Mouse (Mus musculus): Measurements from ENCODE around the gene Kdm2b.

DNA sequence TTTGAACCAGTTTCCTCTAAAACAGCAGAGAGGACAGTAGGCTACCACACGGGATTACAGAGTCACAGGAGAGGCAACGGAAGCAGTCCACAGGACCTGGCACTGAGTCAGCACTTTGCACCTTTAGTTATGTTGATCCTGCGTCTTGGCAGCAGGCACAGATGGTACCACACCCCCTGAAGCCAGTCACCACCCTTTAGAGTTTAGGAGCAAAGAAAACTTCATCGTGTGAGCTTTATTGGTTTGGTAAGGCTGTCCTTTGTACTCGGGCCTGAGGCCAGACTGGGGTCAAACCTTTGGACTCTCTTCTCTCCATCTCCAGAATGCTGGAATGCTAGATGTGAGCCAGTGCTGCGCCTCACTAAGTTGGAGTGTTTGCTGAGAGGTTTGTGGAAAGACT lies 45.9 kb upstream of the Kdm2b start:
- no peak for TF ChIP-seq GATA1 (IDR thresholded peaks at IDR 0.05; ENCODE audit: low read length)
- TF ChIP-seq TAL1 (IDR thresholded peaks at IDR 0.05; ENCODE audit: low read length) = no peak

Data from erythroblast, embryonic 14.5 days (primary cell).